ENCODE assay signal across 7 mouse cellular contexts in the genomic region with DNA sequence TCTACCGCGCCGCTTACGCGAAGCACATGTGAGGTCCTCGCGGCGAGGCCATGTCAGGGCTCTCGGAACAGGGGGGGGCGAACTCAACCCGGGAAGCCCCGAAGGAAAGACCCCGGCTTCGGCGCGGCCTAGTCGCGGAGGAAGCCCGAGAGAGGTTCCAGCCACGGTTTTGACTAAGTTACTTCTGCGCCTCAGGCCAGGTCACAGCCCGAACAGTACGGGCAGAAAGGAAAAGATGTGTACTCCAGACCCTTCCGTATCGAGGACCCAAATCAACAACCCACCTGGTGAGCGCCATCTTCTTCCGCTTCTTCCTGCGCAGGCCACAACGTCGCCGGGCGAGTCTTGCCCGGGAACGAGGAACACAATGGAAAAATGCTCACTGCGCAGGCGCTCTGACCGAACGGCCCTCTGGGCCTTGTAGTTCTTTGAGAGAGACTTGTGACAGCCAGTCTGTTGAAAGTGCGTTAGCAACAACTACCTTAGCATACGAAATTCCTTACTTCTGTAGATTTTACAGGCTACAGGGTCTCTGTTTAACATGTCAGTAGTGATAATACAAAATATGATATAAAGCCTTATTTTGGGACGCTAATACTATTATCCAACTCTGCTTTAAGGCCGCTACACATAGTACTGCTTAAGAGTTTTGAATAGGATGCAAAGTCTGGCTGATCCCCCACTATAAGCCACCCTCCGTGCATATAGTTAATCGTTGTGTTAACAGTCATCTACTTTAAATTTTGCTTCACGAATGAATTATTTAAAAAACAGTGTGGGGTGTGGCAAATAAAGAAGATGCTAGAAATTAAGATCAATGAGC. TPM values are rescaled to one million over a fixed set of nuclear protein-coding genes. Genes with fewer than 3 reads are reported as not detected.
DNase-seq lines count a peak whose midpoint lies in the region; ATAC-seq lines count a peak whose summit lies in the region.

Snw1 (minus strand) TSS at position 311 of the 823 bp plus-strand sequence.

- H3K27me3 ChIP-seq in embryonic facial prominence, embryonic 11.5 days (ENCODE audit: control insufficient read depth, insufficient read depth, low read length), result no peaks in the 10 kb centered on the region
- H3K27me3 ChIP-seq in limb, embryonic 10.5 days (ENCODE audit: low read depth, poor library complexity, severe bottlenecking), result no peaks in the 10 kb centered on the region
- no peaks in the 10 kb centered on the region for H3K27me3 ChIP-seq in midbrain, embryonic 13.5 days

- DNase-seq in adrenal gland, postnatal 14 days, result peak; percentile 96
- peak; percentile 97 for DNase-seq in embryonic facial prominence, embryonic 11.5 days (ENCODE audit: low spot score)
- DNase-seq in kidney, adult 11 months, result peak; percentile 95
- DNase-seq in limb, embryonic 10.5 days (ENCODE audit: low spot score), result peak; percentile 95
- DNase-seq in spleen, adult 12 weeks (ENCODE audit: low spot score), result peak; percentile 87

- no peaks in the 10 kb centered on the region for H3K9me3 ChIP-seq in embryonic facial prominence, embryonic 11.5 days (replicated peaks; ENCODE audit: control insufficient read depth, low read length)
- no peaks in the 10 kb centered on the region for H3K9me3 ChIP-seq in limb, embryonic 10.5 days (replicated peaks)
- H3K9me3 ChIP-seq in midbrain, embryonic 13.5 days, result no peaks in the 10 kb centered on the region

- H3K4me1 ChIP-seq in embryonic facial prominence, embryonic 11.5 days (ENCODE audit: control insufficient read depth, insufficient read depth, low read length), result no peaks in the 10 kb centered on the region
- H3K4me1 ChIP-seq in limb, embryonic 10.5 days, result peaks cover 9% of the 10 kb centered on the region
- H3K4me1 ChIP-seq in midbrain, embryonic 13.5 days (replicated peaks), result peaks cover 20% of the 10 kb centered on the region

- ATAC-seq in embryonic facial prominence, embryonic 11.5 days (replicated peaks; ENCODE audit: insufficient number of reproducible peaks, low FRiP score, low TSS enrichment, low read depth), result peak; percentile 94
- ATAC-seq in granulocyte monocyte progenitor cell, adult 5-6 weeks (replicated peaks; ENCODE audit: poor library complexity, severe bottlenecking), result peak; percentile 81
- peak; percentile 97 for ATAC-seq in midbrain, embryonic 13.5 days

- peak within 1 kb of the TSS; percentile 65 for H3K4me3 ChIP-seq in embryonic facial prominence, embryonic 11.5 days (ENCODE audit: low read depth, low read length)
- peak within 1 kb of the TSS; percentile 85 for H3K4me3 ChIP-seq in limb, embryonic 10.5 days
- H3K4me3 ChIP-seq in midbrain, embryonic 13.5 days (replicated peaks), result peak within 1 kb of the TSS; percentile 85

- peak within 1 kb of the TSS; percentile 48 for H3K4me2 ChIP-seq in embryonic facial prominence, embryonic 11.5 days (ENCODE audit: low read depth, low read length)
- peak within 1 kb of the TSS; percentile 72 for H3K4me2 ChIP-seq in midbrain, embryonic 13.5 days (replicated peaks)

- peak within 1 kb of the TSS; percentile 84 for H3K9ac ChIP-seq in embryonic facial prominence, embryonic 11.5 days (replicated peaks; ENCODE audit: low read length)
- H3K9ac ChIP-seq in midbrain, embryonic 13.5 days (replicated peaks), result peak within 1 kb of the TSS; percentile 88

- H3K27ac ChIP-seq in embryonic facial prominence, embryonic 11.5 days (replicated peaks; ENCODE audit: low read depth, low read length), result peak within 1 kb of the TSS; percentile 42; the same call in 1 of the 2 replicates
- peak within 1 kb of the TSS; percentile 97 for H3K27ac ChIP-seq in limb, embryonic 10.5 days
- H3K27ac ChIP-seq in midbrain, embryonic 13.5 days, result peak within 1 kb of the TSS; percentile 87

- peaks cover 2% of the 10 kb centered on the region; the same call in 1 of the 2 replicates for H3K36me3 ChIP-seq in embryonic facial prominence, embryonic 11.5 days (replicated peaks; ENCODE audit: control insufficient read depth, insufficient read depth, low read depth, low read length)
- peaks cover 23% of the 10 kb centered on the region for H3K36me3 ChIP-seq in limb, embryonic 10.5 days
- H3K36me3 ChIP-seq in midbrain, embryonic 13.5 days, result peaks cover 13% of the 10 kb centered on the region

- WGBS in embryonic facial prominence, embryonic 11.5 days, result 3% methylated on average over 45 of the region's 45 CpGs
- WGBS in limb, embryonic 10.5 days, result 3% methylated on average over 45 of the region's 45 CpGs
- WGBS in midbrain, embryonic 13.5 days, result 3% methylated on average over 45 of the region's 45 CpGs

RNA-seq across cellular contexts. Expression of gene Snw1, which starts in this region (rescaled TPM):
- total RNA-seq in adrenal gland, postnatal 14 days (2021), result 63.3 and 67.8 TPM in 2 replicates
- polyA plus RNA-seq in embryonic facial prominence, embryonic 11.5 days (2014; fragmentation: Nextera tagmentation; extraction: Ambion mirVana), result 169 and 176 TPM in 2 replicates
- 70.0 and 74.3 TPM in 2 replicates for total RNA-seq in granulocyte monocyte progenitor cell, adult 5-6 weeks (2014; fragmentation: Nextera tagmentation)
- total RNA-seq in granulocyte monocyte progenitor cell, adult 5-6 weeks (2017), result 174 and 201 TPM in 2 replicates
- 147 and 153 TPM in 2 replicates for polyA plus RNA-seq in limb, embryonic 10.5 days (2016; fragmentation: Nextera tagmentation; extraction: Ambion mirVana)
- 132 and 135 TPM in 2 replicates for polyA plus RNA-seq in midbrain, embryonic 13.5 days (2015; fragmentation: Nextera tagmentation; extraction: Ambion mirVana)

Comparison
In these comparisons a context has a peak if more than half of its experiments do, and no peak if none do; other contexts are left out.
1. Peak in every context shown above with its lines: DNase-seq, ATAC-seq, H3K4me3 ChIP-seq and H3K27ac ChIP-seq.
2. H3K27ac ChIP-seq: peak in every context shown above with its lines; median percentile 97 in limb, embryonic 10.5 days; 87 in midbrain, embryonic 13.5 days; 42 in embryonic facial prominence, embryonic 11.5 days.